Mouse (Mus musculus): Measurements from ENCODE around the gene Tmem39a. TPM values are rescaled to one million over a fixed set of nuclear protein-coding genes. Genes with fewer than 3 reads are reported as not detected.

Tmem39a gene
- not detected in 2 replicates for polyA plus RNA-seq (2012; ENCODE audit: insufficient read depth, insufficient read length, low replicate concordance, missing spikeins)

DNA sequence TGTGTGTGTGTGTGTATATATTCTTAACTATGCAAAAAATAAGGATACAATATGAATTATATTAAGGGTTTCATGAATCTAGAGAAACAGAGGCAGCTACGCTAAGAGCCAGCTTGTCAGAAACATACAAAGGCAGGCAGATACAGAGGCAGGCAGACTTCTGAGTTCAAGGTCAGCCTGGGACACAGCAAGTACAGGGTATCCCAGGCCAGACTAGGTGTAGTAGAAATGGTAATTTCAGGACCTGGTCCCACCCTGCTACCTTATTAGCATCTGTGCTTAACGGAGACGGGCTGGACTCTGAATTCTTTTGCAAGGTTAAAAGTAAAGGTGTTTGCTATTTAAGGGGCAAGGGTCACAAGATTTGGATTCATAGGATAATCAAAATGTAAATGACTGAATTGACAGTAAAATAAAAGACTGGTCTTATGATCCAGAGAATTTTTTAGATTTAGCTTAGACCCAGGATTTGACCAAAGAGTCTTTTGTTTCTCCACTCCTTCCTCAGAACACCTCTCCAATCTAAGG, at the start of gene Tmem39a:
TSS of gene Tmem39a (plus strand) at position 478 of the 528 bp plus-strand sequence.
- 84% methylated on average over 3 of the region's 3 CpGs for WGBS

DNA sequence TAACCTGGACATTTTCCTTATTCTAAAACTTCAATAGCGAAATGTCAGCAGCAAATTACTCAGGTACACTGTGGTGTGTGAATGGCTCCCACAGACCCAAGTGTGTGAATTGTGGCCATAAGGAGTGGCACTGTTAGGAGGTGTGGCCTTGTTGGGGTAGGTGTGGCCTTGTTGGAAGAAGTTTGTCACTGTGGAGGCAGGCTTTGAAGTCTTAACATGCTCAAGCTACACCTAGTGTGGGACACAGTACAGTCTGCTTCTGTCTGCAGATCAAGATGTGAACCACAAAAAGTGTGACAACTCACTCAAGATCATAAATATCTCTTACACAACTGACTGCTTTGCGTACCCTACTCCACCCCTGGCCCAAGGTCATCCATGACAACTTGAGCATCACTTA, 47.7 kb upstream of the Tmem39a start:
- Histone ChIP-seq H3K4me3 (ENCODE audit: insufficient read depth, low read depth, low read length) (no peak overlapping the region), H3K27ac (ENCODE audit: insufficient read depth, low read depth, low read length) (no peak overlapping the region), H3K4me1 (ENCODE audit: control insufficient read depth, insufficient read depth, low read length) (no peaks in the 10 kb centered on the region)
- TF ChIP-seq CTCF (IDR thresholded peaks at IDR 0.05; ENCODE audit: insufficient read depth, low read depth, low read length) (no peak), POLR2A (IDR thresholded peaks at IDR 0.05; ENCODE audit: insufficient read depth, low read depth, low read length) (no peak)
- WGBS: 97% methylated on average over 2 of the region's 2 CpGs

More for the DNA sequence above, at the start of gene Tmem39a:
- TF ChIP-seq POLR2A (IDR thresholded peaks at IDR 0.05; ENCODE audit: insufficient read depth, low read depth, low read length) (no peak), CTCF (IDR thresholded peaks at IDR 0.05; ENCODE audit: insufficient read depth, low read depth, low read length) (no peak)
- Histone ChIP-seq H3K27ac (ENCODE audit: insufficient read depth, low read depth, low read length) (no peak within 1 kb of the TSS), H3K4me3 (ENCODE audit: insufficient read depth, low read depth, low read length) (no peak within 1 kb of the TSS), H3K4me1 (ENCODE audit: control insufficient read depth, insufficient read depth, low read length) (no peaks in the 10 kb centered on the region)

DNA sequence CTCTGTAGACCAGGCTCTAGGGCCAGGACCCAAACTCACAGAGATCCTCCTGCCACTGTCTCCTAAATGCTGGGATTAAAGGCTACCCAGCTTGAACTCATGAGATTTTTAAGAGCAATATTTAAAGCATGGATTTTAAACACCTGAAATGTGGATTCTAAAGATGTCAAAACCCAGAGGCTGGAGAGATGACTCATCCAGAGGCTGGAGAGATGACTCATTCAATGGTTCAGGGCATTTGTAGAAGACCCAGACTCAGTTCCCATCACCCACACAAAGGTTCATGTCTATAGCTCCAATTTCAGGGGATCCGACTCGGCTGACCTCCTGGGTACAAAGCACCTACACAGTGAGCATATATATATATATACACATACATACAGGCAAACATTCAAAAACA, 39.4 kb upstream of the Tmem39a start:
- Histone ChIP-seq H3K4me1 (ENCODE audit: control insufficient read depth, insufficient read depth, low read length) (no peaks in the 10 kb centered on the region), H3K27ac (ENCODE audit: insufficient read depth, low read depth, low read length) (no peak overlapping the region), H3K4me3 (ENCODE audit: insufficient read depth, low read depth, low read length) (no peak overlapping the region)
- TF ChIP-seq POLR2A (IDR thresholded peaks at IDR 0.05; ENCODE audit: insufficient read depth, low read depth, low read length) (no peak), CTCF (IDR thresholded peaks at IDR 0.05; ENCODE audit: insufficient read depth, low read depth, low read length) (no peak)
- WGBS: 95% methylated on average over 2 of the region's 2 CpGs

DNA sequence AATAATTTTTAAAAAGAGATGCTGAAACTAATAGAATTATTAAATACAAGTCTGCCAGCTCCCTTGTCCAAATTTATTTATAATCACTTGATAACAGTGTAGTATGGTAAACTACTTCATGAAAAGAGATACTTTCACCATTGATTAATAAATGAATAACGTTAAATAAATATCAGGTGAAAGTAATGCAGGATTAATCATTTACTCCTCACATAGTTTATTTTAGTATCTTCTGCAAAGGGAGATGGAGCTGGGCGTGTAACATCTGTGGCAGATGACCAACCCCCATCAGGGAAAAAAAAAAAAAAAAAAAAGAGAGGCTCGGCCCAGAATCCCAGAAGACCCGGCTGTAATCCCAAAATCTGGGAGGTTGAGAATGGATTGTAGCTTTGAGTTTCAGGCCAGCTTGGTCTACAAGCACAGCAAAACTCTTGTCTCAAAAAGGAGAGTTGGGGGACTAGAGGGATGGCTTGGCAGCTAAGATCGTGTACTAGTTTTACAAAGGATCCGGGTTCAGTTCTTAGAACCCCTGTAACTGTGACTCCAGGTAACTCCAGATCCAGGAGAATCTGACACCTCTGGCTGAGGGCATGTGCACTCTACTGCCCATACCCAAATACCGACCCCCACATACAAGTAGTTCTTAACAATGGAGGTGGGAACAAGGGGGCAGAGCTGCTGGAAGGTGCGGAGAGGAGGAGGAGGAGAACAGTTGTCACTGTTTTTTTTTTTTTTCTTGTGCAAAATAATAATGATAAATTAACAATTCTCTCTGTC, 37.1 kb upstream of the Tmem39a start:
- no peak for TF ChIP-seq POLR2A (IDR thresholded peaks at IDR 0.05; ENCODE audit: insufficient read depth, low read depth, low read length)
- TF ChIP-seq CTCF (IDR thresholded peaks at IDR 0.05; ENCODE audit: insufficient read depth, low read depth, low read length): no peak
- H3K4me1 ChIP-seq (ENCODE audit: control insufficient read depth, insufficient read depth, low read length): no peaks in the 10 kb centered on the region
- H3K4me3 ChIP-seq (ENCODE audit: insufficient read depth, low read depth, low read length): no peak overlapping the region; the same call in 1 of the 2 replicates
- no peak overlapping the region for H3K27ac ChIP-seq (ENCODE audit: insufficient read depth, low read depth, low read length)
- 23% methylated on average over 8 of the region's 8 CpGs for WGBS

DNA sequence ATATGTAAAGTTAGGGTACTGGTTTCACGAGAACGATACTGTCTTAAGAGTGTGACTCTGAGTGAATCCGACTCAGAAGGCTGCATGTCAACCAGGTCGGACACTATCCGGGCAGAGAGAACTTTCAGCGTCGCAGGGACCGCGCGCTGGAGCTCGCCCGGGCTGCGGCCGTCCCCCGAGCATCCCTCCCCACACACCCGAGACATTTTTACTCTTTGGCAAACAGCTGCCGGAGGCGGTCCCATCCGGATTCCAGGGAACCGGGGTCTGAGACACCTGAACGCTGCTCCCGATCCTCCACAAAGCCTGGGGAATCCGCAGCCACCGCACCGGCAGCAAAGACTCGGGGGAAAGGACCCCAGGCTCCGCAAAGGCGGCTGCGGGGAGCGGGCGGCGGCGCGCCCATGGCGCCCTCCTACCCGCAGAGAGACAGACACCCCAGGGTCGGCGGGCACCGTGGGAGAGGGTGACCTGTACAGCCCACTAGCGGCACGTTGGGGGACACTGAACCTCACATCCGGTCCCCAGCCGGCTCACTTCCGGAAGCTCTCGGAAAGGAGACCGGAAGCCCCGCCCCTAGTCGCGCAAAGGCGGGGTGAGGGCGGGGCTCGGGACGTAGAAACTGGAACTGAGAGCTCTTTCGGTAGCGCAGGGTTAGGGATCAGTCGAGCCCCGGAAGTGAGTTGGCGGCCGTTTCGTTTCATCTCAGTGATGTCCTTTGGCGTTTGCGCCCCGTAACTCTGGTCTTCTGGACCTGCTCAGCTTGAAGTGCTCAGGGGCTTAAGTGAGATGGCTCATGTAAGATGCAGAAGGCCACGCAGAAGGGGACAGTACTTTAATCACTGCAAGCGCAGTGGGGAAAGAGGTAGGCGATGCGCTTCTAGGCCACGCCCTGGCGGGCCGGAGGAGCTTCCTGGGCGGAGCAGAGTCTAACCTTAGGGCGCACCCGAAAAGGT, 36.1 kb upstream of the Tmem39a start, which contains the start of gene Timmdc1:
TSS of gene Timmdc1 (minus strand) at position 535 of the 956 bp plus-strand sequence.
- under 1% methylated on average over 73 of the region's 73 CpGs for WGBS
- peak within 1 kb of the TSS; percentile 97 for H3K27ac ChIP-seq (ENCODE audit: insufficient read depth, low read depth, low read length)
- H3K4me1 ChIP-seq (ENCODE audit: control insufficient read depth, insufficient read depth, low read length): no peaks in the 10 kb centered on the region
- peak within 1 kb of the TSS; percentile 97 for H3K4me3 ChIP-seq (ENCODE audit: insufficient read depth, low read depth, low read length)
- no peak for TF ChIP-seq CTCF (IDR thresholded peaks at IDR 0.05; ENCODE audit: insufficient read depth, low read depth, low read length)
- peak; percentile 86; the same call in 1 of the 2 replicates for TF ChIP-seq POLR2A (IDR thresholded peaks at IDR 0.05; ENCODE audit: insufficient read depth, low read depth, low read length)

DNA sequence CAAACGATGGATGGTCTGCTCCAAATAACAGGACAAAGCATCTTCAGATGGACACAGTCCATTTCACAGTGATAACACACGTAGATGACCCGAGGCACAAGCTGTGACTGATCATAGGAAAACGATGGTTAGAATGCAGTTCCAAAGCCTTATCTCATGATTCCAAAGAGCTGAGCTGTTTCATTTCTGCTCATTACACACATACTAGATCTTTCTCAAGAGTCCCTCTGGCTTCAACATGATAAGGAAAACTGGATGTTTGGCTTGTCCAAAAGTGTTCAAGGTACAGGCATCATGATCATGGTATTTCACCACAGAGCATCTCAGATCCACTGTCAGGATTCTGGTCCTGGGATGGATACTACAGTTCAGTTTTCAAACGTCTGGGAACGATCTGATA, 32.2 kb upstream of the Tmem39a start:
- H3K27ac ChIP-seq (ENCODE audit: insufficient read depth, low read depth, low read length): no peak overlapping the region
- TF ChIP-seq CTCF (IDR thresholded peaks at IDR 0.05; ENCODE audit: insufficient read depth, low read depth, low read length) (no peak), POLR2A (IDR thresholded peaks at IDR 0.05; ENCODE audit: insufficient read depth, low read depth, low read length) (no peak)
- H3K4me3 ChIP-seq (ENCODE audit: insufficient read depth, low read depth, low read length): no peak overlapping the region
- WGBS: 89% methylated on average over 6 of the region's 6 CpGs
- H3K4me1 ChIP-seq (ENCODE audit: control insufficient read depth, insufficient read depth, low read length): no peaks in the 10 kb centered on the region

DNA sequence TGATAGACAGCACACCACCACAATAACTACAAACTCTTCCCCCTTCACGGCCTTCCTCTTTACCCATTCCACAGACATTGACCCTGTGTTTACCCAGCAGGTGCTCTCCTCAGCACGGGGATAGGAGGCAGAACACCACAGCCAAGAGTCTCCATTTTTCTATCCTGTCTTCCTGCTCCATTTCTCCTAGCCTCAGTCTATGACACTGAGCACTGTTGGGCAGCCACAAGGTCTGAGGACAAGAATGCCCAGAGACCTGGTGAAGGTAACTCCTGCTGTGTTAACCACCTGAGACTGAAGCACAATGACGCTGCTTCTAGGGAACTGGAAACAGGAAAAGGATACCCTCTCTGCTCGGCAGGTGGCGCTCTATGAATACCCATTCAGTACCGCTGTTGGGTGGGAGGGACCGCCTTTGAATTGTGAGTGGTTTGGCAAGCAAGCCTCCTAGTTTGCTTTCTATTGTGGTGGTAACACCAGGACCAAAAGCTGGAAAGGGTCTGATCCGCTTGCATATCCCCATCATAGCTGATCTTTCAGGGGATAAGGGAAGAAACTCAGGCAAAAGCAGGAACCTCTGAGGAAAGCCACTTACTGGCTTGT, 21.9 kb upstream of the Tmem39a start:
- H3K4me1 ChIP-seq (ENCODE audit: control insufficient read depth, insufficient read depth, low read length): no peaks in the 10 kb centered on the region
- H3K4me3 ChIP-seq (ENCODE audit: insufficient read depth, low read depth, low read length): no peak overlapping the region
- H3K27ac ChIP-seq (ENCODE audit: insufficient read depth, low read depth, low read length): no peak overlapping the region
- peak; percentile 60 for TF ChIP-seq CTCF (IDR thresholded peaks at IDR 0.05; ENCODE audit: insufficient read depth, low read depth, low read length)
- TF ChIP-seq POLR2A (IDR thresholded peaks at IDR 0.05; ENCODE audit: insufficient read depth, low read depth, low read length): no peak
- WGBS: 19% methylated on average over 8 of the region's 8 CpGs

DNA sequence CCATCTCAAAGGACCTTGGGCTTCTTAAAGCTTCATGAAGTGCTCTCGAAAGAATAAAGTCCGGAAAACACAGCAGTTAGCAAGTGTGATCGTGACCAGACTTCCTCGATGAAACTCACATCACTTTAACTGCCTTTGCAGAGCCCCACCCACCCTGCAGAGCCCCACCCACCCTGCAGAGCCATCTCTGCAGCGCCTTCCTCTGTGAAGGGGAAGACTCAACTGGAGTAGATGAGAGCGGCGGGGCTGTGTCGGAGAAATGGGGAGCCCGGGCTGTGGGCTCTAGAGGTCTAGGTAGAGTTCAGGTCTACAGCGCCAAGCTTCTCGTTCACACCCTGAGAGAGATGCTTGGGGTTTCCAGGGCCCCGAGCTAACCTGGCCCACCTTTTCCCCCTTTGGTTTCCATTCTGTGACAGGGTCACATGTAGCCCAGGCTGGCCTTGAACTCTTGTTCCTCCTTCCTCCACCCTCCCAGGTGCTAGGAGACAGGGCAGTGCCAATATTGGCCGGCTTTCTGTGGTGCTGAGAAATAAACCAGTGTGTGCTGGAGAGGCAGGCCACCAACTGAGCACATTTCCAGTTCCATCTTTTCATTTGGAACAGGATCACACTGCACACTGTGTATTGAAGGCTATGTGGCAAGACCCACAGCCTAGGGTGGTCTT, 19.6 kb upstream of the Tmem39a start:
- H3K4me1 ChIP-seq (ENCODE audit: control insufficient read depth, insufficient read depth, low read length): no peaks in the 10 kb centered on the region
- TF ChIP-seq CTCF (IDR thresholded peaks at IDR 0.05; ENCODE audit: insufficient read depth, low read depth, low read length): no peak
- TF ChIP-seq POLR2A (IDR thresholded peaks at IDR 0.05; ENCODE audit: insufficient read depth, low read depth, low read length): no peak
- no peak overlapping the region for H3K4me3 ChIP-seq (ENCODE audit: insufficient read depth, low read depth, low read length)
- 88% methylated on average over 13 of the region's 13 CpGs for WGBS
- no peak overlapping the region for H3K27ac ChIP-seq (ENCODE audit: insufficient read depth, low read depth, low read length)

Data from olfactory bulb, adult 2 months (tissue).